Mouse (Mus musculus) testis, adult 2 months (tissue): ENCODE data around the gene Wipf2.

Experiments used
- CTCF ChIP-seq: fragments of 200-500 bp; IDR thresholded peaks from 2 replicates; pipeline ENCODE4 v1.5.1; 2012; ENCODE audit warnings: low read depth, mild to moderate bottlenecking, inconsistent platforms, low read length, moderate library complexity; ENCODE audit not compliant: control insufficient read depth, insufficient read depth, insufficient replicate concordance
- POLR2A ChIP-seq: fragments of 200-500 bp; IDR thresholded peaks from 2 replicates; pipeline ENCODE4 v1.6.1; 2012; ENCODE audit warnings: low read depth, mild to moderate bottlenecking, inconsistent platforms, low read length, moderate library complexity; ENCODE audit not compliant: control insufficient read depth

GRCm38 (mm10) chr11:98943741-98944461 lies 80.5 kb downstream of the Wipf2 start:
- TF ChIP-seq POLR2A, result no peak
- no peak for TF ChIP-seq CTCF
